Mouse (Mus musculus) bone marrow macrophage, adult 2 months (primary cell): ENCODE data around the gene Dock11.

Experiments
- CTCF ChIP-seq: IDR thresholded peaks from 2 replicates; pipeline ENCODE4 v1.5.1; 2012; ENCODE audit warnings: low read depth, mild to moderate bottlenecking, low read length, moderate library complexity
- POLR2A ChIP-seq: IDR thresholded peaks from 2 replicates; pipeline ENCODE4 v1.6.1; 2012; ENCODE audit warnings: mild to moderate bottlenecking, low read depth, low read length, borderline replicate concordance

GRCm38 (mm10) chrX:36050312-36050711, 161.7 kb downstream of the Dock11 start:
- TF ChIP-seq POLR2A (no peak), CTCF (no peak)
